Comparison of ENCODE assay signal across 17 mouse cellular contexts in the genomic region with DNA sequence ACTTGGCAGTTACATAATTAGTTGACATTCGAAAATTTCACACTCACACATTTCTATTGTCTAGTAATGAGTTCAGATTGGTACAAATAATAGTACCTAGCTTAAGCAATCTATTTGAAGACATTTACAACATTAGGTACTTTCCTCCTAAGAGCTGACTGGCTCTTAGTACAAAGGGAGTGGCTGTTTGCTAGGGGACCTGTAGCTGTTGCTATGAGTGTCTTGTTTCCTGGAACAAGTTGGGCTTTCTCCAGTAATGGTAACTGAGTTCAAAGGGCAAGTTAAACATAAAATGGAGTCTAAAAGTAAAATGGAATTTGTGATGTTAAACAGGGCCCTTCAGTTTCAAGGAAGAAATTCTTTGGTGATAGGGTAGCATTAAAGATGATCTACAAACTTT.
"Had no signal": no experiment of that assay in that cellular context is flagged by ENCODE, and none has a peak within 500 bp of the region (broad histone marks: within the 10 kb centered on the region; RNA-seq: fewer than 3 reads in every experiment).

No protein-coding gene starts in this region.

- H3K4me3 ChIP-seq: limb, embryonic 10.5 days; liver, embryonic 15.5 days; megakaryocyte, embryonic 14.5 days; midbrain, embryonic 15.5 days; neural tube, embryonic 12.5 days had no signal

- H3K36me3 ChIP-seq: limb, embryonic 10.5 days; liver, embryonic 15.5 days; midbrain, embryonic 15.5 days; neural tube, embryonic 12.5 days had no signal

- DNase-seq: kidney, adult 9 months; kidney, postnatal 10 days; lung, embryonic 14.5 days; retina, postnatal 1 day; right cerebral cortex, postnatal 4 days; spleen, adult 18-20 months; thymus, adult 18-20 months; thymus, postnatal 14 days had no signal

- H3K27me3 ChIP-seq: liver, embryonic 15.5 days; megakaryocyte, embryonic 14.5 days; midbrain, embryonic 15.5 days; neural tube, embryonic 12.5 days had no signal

- H3K4me2 ChIP-seq: liver, embryonic 11.5 days; liver, embryonic 15.5 days; lung, embryonic 14.5 days; midbrain, embryonic 11.5 days; midbrain, embryonic 15.5 days; neural tube, embryonic 12.5 days had no signal

- H3K9me3 ChIP-seq: limb, embryonic 10.5 days; liver, embryonic 15.5 days; megakaryocyte, embryonic 14.5 days; midbrain, embryonic 15.5 days; neural tube, embryonic 12.5 days had no signal

- ATAC-seq: intestine, postnatal 0 days; midbrain, embryonic 15.5 days had no signal

- H3K9ac ChIP-seq: liver, embryonic 15.5 days; lung, embryonic 14.5 days; midbrain, embryonic 15.5 days; neural tube, embryonic 12.5 days had no signal

- H3K27ac ChIP-seq: limb, embryonic 10.5 days; liver, embryonic 15.5 days; macrophage; midbrain, embryonic 15.5 days; neural tube, embryonic 12.5 days had no signal

- H3K4me1 ChIP-seq: limb, embryonic 10.5 days; liver, embryonic 15.5 days; megakaryocyte, embryonic 14.5 days; midbrain, embryonic 15.5 days; neural tube, embryonic 12.5 days had no signal
